Mouse (Mus musculus) hindbrain, embryonic 15.5 days (tissue): ENCODE measurements around the gene Rffl. TPM values are rescaled to one million over a fixed set of nuclear protein-coding genes. Genes with fewer than 3 reads are reported as not detected.

Experiments used
- ATAC-seq: fragments of 200-750 bp; cut with Nextera tagmentation; 2 replicates; pipeline ENCODE4 v1.8.0; 2017; ENCODE audit warnings: low read depth, moderate number of reproducible peaks, moderate TSS enrichment; ENCODE audit not compliant: low FRiP score
- H3K27ac ChIP-seq: fragments of 300-500 bp; sonication (generic); replicated peaks from 2 replicates; pipeline ENCODE4 v1.5.1; 2015; ENCODE audit warnings: mild to moderate bottlenecking, inconsistent platforms
- H3K27me3 ChIP-seq: fragments of 300-500 bp; sonication (generic); 2 replicates; pipeline ENCODE4 v1.6.1; 2015; ENCODE audit warnings: control low read depth, inconsistent platforms
- H3K36me3 ChIP-seq: fragments of 300-500 bp; sonication (generic); 2 replicates; pipeline ENCODE4 v1.6.1; 2015; ENCODE audit warnings: control low read depth, inconsistent platforms
- H3K4me1 ChIP-seq: fragments of 300-500 bp; sonication (generic); replicated peaks from 2 replicates; pipeline ENCODE4 v1.6.1; 2015; ENCODE audit warnings: control low read depth, inconsistent platforms
- H3K4me2 ChIP-seq: fragments of 300-500 bp; sonication (generic); 2 replicates; pipeline ENCODE4 v1.6.1; 2015; ENCODE audit warnings: moderate library complexity, mild to moderate bottlenecking, inconsistent platforms
- H3K4me3 ChIP-seq: fragments of 300-500 bp; sonication (generic); 2 replicates; pipeline ENCODE4 v1.5.1; 2015; ENCODE audit warnings: mild to moderate bottlenecking, inconsistent platforms
- H3K9ac ChIP-seq: fragments of 300-500 bp; sonication (generic); 2 replicates; pipeline ENCODE4 v1.6.1; 2015; ENCODE audit warnings: inconsistent platforms
- H3K9me3 ChIP-seq: fragments of 300-500 bp; sonication (generic); 2 replicates; pipeline ENCODE4 v1.6.1; 2016; ENCODE audit warnings: control low read depth, inconsistent platforms
- WGBS: fragments of 180-500 bp; shearing (Covaris S2); methylation state at CpG from one replicate; pipeline ENCODE4 v1.1.7; 2015; 5-methylcytosine and 5-hydroxymethylcytosine counted together
- polyA plus RNA-seq: library from polyadenylated mRNA; unstranded; fragments of >200 nt; fragmentation: Nextera tagmentation; extraction: Ambion mirVana; gene quantifications from 2 replicates; pipeline ENCODE4 v1.2.1, GENCODE M21; 2015

Rffl gene
- polyA plus RNA-seq, 1 experiment from 2014 or later, result 4.1 TPM

DNA sequence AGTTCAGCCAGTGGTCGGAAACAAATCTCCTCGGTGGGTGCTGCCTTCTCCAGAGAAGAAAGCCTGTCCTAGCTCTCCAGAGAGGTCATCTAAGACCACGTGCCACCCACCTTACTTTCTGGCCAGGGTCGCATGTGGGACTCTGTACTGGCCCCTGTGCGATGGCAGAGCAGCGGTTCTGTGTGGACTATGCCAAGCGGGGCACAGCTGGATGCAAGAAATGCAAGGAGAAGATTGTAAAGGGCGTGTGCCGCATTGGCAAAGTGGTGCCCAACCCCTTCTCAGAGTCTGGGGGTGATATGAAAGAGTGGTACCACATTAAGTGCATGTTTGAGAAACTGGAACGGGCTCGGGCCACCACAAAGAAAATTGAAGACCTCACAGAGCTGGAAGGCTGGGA lies 87.6 kb downstream of the Rffl start:
- H3K4me3 ChIP-seq, result no peak overlapping the region
- ATAC-seq, result no peak
- no peak overlapping the region for H3K9ac ChIP-seq
- WGBS, result 95% methylated on average over 11 of the region's 11 CpGs
- no peak overlapping the region for H3K4me2 ChIP-seq
- H3K36me3 ChIP-seq, result peaks cover 38% of the 10 kb centered on the region
- H3K9me3 ChIP-seq, result no peaks in the 10 kb centered on the region
- no peak overlapping the region for H3K27ac ChIP-seq
- peaks cover 19% of the 10 kb centered on the region for H3K4me1 ChIP-seq
- no peaks in the 10 kb centered on the region for H3K27me3 ChIP-seq

DNA sequence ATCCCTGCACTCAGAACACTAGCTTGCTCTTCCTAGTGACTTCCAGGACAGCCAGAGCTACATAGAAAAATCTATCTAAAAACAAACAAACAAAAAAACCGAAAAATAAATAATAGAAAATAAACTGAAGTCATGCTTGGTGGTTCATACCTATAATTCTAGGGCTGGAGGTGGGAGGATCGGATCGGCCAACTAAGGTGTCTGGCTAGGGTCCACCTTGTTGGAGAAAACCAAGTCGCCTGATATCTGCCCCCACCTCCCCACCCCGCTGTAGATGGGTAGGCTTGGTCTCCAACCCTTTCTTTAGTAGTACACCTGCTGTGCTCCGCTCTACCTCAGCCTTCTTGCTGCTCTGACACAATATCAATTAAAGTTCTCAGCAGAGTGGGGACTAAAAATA lies 88.8 kb downstream of the Rffl start:
- Histone ChIP-seq H3K4me2 (peak overlapping the region; percentile 82), H3K9ac (peak overlapping the region; percentile 88; the same call in 1 of the 2 replicates), H3K4me1 (peaks cover 19% of the 10 kb centered on the region), H3K27me3 (no peaks in the 10 kb centered on the region), H3K36me3 (peaks cover 33% of the 10 kb centered on the region), H3K4me3 (peak overlapping the region; percentile 62), H3K9me3 (no peaks in the 10 kb centered on the region), H3K27ac (peak overlapping the region; percentile 99; the same call in 1 of the 2 replicates)
- WGBS, result 42% methylated on average over 6 of the region's 6 CpGs
- ATAC-seq, result no peak

DNA sequence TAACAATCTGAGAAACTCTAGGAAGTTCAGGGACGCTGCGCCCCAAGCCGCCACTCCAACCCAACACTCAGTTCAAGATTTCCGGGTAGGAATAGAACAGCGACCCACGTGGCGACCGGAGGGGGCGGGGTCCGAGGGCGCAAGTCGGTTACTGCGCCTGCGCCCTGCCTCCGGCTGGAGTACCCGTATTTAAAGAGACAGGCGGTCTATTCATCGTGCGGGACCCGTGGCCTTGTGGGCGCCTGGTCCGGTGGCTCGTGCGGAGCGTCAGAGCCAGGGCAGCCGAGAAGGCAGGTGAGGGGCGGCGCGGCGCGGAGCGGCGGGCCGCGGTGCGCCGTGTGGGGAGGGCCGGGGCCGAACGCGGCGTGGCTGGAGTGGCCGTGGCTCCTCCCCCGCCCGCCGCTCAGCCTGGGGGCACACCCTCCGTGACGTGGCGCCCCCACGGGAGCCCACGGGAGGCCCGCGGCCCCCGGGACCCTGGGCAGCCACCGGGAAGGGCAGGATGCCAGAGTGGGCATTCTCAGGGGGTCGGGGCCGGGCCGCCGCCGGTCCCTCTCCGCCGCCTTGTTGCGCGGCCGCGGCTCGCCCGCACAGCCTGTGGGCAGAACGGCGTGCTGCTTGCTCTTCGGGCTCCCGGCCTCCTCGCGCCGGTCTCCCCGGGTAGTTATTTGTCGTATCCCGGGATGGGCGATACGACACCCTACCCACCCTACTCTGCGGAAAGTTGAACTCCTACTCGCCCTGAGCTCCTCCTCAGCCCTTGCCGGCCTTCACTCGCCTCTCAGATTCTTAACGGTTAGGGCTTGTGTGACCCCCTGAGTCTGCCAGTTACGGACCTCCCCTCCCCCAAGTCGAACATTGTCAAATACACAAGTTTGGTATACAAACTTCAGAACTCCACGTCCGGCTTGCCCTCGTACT lies 89.8 kb downstream of the Rffl start, which contains the start of gene Lig3:
Gene Lig3 (plus strand): TSS at position 126 of the 921 bp plus-strand sequence.
- under 1% methylated on average over 66 of the region's 90 CpGs for WGBS

DNA sequence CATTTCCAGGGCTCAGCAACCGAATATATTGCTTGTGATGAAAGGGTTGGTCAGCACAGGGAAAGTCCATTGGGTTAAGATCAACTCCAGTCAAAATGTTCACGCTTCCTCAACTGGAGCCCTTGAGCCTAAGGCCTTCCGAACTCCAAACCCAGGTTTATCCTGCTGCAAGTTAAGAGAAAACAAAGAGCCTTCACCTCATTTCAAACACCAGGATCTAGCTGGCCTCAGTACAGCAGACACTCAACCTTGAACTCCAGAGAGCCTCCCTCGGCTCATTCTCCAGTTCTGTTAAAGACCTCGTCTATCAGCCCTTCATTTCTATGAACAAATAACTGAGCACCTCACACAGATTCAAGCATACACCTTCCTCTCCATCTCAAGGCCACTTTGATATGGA lies 90.9 kb downstream of the Rffl start:
- Histone ChIP-seq H3K4me2 (peak overlapping the region; percentile 82), H3K4me1 (peaks cover 19% of the 10 kb centered on the region), H3K27me3 (no peaks in the 10 kb centered on the region), H3K9me3 (no peaks in the 10 kb centered on the region), H3K27ac (no peak overlapping the region), H3K9ac (peak overlapping the region; percentile 88; the same call in 1 of the 2 replicates), H3K36me3 (peaks cover 14% of the 10 kb centered on the region), H3K4me3 (peak overlapping the region; percentile 62)
- WGBS, result 65% methylated on average over 5 of the region's 5 CpGs
- no peak for ATAC-seq

More for the DNA sequence above, 89.8 kb downstream of the Rffl start, which contains the start of gene Lig3:
- H3K4me2 ChIP-seq, result peak within 1 kb of the TSS; percentile 82
- peak within 1 kb of the TSS; percentile 88 for H3K9ac ChIP-seq
- H3K27ac ChIP-seq, result peak within 1 kb of the TSS; percentile 99
- ATAC-seq, result peak; percentile 97
- H3K27me3 ChIP-seq, result no peaks in the 10 kb centered on the region
- no peaks in the 10 kb centered on the region for H3K9me3 ChIP-seq
- peaks cover 24% of the 10 kb centered on the region for H3K36me3 ChIP-seq
- H3K4me3 ChIP-seq, result peak within 1 kb of the TSS; percentile 62
- peaks cover 19% of the 10 kb centered on the region for H3K4me1 ChIP-seq

DNA sequence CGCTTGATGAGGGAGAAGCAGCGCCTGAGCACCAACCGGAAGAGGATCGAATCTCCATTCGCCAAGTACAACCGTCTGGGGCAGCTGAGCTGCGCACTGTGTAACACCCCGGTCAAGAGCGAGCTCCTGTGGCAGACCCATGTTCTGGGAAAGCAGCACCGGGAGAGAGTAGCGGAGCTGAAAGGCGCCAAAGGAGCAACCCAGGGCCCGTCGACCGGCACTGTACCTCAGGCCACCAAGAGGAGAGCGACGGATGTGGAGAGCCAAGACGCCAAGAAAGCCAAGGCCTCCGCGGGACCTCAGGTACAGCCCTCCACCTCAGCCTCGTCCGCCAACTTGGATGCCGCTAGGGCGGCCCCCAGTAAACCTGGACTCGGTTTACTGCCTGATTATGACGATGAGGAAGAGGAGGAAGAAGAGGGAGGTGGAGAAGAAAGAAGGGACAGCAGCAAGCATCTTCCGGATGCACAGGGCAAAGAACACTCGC lies 106.5 kb downstream of the Rffl start:
- H3K27ac ChIP-seq, result peak overlapping the region; percentile 96

DNA sequence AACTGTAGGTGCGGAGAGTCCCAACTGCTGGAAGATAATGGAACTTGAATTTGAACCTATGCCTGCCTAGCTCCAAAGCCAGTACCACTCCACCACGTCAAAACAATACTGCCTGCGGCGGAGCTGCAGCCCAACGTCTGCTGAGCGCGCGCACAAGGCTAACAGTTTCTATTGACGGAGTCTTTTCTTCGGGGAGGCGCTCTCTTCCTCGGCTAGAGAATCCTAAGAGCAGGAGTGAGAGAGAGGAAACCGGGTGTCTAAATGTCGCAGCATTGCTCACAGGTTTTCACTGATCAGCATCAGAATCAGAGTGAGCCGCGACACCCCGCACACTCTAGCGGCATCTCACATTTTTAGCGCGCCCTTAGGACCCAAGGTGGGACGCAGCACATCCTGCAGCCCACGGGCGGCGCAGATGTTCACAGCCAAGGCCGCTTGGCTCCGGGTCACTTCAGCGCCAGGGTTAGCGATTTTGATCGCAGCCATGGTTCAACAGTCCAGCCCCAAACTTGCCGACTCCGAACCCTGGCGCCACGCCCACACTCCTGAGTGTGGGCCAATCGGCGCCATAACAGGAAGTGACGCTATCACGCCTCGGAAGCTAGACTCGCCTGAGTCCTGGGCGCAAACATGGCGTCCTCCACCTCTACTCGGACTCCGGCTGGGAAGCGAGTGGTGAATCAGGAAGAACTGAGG lies 107.1 kb downstream of the Rffl start, which contains the start of the genes Cct6b and Zfp830:
Gene Cct6b (minus strand): TSS at position 580 of the 696 bp plus-strand sequence.
Gene Zfp830 (plus strand): TSS at position 604 of the 696 bp plus-strand sequence.
- Histone ChIP-seq H3K36me3 (peaks cover 5% of the 10 kb centered on the region), H3K4me2 (peak within 1 kb of the TSS; percentile 73), H3K9me3 (no peaks in the 10 kb centered on the region), H3K9ac (peak within 1 kb of the TSS; percentile 79), H3K4me3 (peak within 1 kb of the TSS; percentile 76), H3K27me3 (no peaks in the 10 kb centered on the region), H3K4me1 (peaks cover 26% of the 10 kb centered on the region), H3K27ac (peak within 1 kb of the TSS; percentile 96)
- peak; percentile 100 for ATAC-seq
- under 1% methylated on average over 44 of the region's 44 CpGs for WGBS

More for the DNA sequence above, 106.5 kb downstream of the Rffl start:
- H3K9me3 ChIP-seq, result no peaks in the 10 kb centered on the region
- peaks cover 26% of the 10 kb centered on the region for H3K4me1 ChIP-seq
- 1% methylated on average over 27 of the region's 28 CpGs for WGBS
- H3K36me3 ChIP-seq, result peaks cover 5% of the 10 kb centered on the region
- ATAC-seq, result peak; percentile 83
- H3K9ac ChIP-seq, result peak overlapping the region; percentile 79
- no peaks in the 10 kb centered on the region for H3K27me3 ChIP-seq
- H3K4me2 ChIP-seq, result peak overlapping the region; percentile 73
- peak overlapping the region; percentile 76 for H3K4me3 ChIP-seq

DNA sequence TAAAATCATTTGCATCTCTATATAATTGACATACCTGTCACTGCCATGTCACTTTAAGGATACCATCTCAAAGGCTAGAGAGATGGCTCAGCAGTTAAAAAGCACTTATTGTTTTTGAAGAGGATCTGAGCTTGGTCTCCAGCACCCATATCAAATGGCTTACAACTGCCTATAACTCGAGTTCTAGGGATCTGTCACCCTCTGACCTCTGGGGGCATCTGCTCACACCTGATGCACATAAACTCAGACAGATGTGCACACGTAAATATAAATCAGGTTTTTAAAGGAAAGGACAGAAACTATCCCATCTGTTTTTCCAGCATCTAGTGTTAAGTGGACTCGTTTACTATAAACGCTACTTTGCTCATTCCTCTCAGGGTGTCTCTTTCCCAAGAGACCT lies 107.7 kb downstream of the Rffl start:
- WGBS, result 15% methylated on average over 4 of the region's 4 CpGs

DNA sequence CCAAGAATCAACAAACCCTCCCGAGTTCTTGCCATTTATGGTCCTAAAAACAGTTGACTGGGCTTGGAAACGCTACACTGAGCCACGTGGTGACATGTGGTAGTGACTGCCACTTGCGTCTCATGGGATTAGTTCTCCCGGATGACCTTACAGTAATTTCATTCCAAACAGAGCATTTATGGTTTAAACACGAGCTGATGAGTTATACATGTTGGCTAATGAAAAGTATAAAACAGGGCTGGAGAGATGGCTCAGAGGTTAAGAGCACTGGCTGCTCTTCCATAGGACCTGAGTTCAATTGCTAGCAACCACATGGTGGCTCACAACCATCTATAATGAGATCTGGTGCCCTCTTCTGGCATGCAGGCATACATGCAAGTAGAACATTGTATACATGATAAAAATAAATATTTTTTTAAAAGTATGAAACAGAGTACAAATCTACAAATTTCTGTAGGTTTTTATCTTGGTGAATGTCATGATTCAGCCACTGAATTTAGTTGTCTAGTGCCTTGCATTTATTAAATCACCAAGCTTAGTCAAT lies 108.7 kb downstream of the Rffl start:
- no peak overlapping the region for H3K4me3 ChIP-seq
- H3K36me3 ChIP-seq, result no peaks in the 10 kb centered on the region
- no peak overlapping the region for H3K27ac ChIP-seq
- no peak overlapping the region for H3K4me2 ChIP-seq
- no peak for ATAC-seq
- H3K9ac ChIP-seq, result no peak overlapping the region
- peaks cover 26% of the 10 kb centered on the region for H3K4me1 ChIP-seq
- WGBS, result 82% methylated on average over 6 of the region's 6 CpGs
- no peaks in the 10 kb centered on the region for H3K27me3 ChIP-seq
- no peaks in the 10 kb centered on the region for H3K9me3 ChIP-seq

More for the DNA sequence above, 107.7 kb downstream of the Rffl start:
- Histone ChIP-seq H3K27me3 (no peaks in the 10 kb centered on the region), H3K27ac (peak overlapping the region; percentile 96), H3K36me3 (no peaks in the 10 kb centered on the region), H3K4me3 (peak overlapping the region; percentile 76), H3K9ac (peak overlapping the region; percentile 79), H3K4me1 (peaks cover 26% of the 10 kb centered on the region), H3K4me2 (peak overlapping the region; percentile 73), H3K9me3 (no peaks in the 10 kb centered on the region)
- no peak for ATAC-seq

DNA sequence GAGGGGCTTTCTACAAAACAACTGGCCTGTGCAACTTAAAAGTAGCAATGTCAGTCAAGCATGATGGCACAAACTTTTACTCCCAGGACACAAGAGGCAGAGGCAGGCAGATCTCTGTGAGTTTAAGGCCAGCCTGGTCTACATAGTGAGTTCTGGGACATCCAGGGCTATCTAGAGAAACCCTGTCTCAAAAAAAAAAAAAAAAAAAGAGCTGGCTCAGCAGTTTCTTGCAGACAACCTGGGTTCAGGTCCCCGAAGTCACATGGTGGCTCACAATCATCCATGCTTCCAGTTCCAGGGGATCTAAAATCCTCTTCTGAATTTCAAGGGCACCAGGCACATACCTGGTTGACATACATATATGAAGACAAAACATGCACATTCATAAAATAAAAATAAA lies 115.1 kb downstream of the Rffl start:
- no peak for ATAC-seq
- Histone ChIP-seq H3K9ac (no peak overlapping the region), H3K4me2 (no peak overlapping the region), H3K4me3 (no peak overlapping the region), H3K27ac (no peak overlapping the region), H3K9me3 (no peaks in the 10 kb centered on the region), H3K27me3 (no peaks in the 10 kb centered on the region), H3K4me1 (no peaks in the 10 kb centered on the region), H3K36me3 (no peaks in the 10 kb centered on the region)
- WGBS, result 83% methylated on average over 1 of the region's 1 CpGs
